Mouse (Mus musculus) small intestine, adult 2 months (tissue): ENCODE measurements around the gene Ccdc153. TPM values are rescaled to one million over a fixed set of nuclear protein-coding genes. Genes with fewer than 3 reads are reported as not detected.

Source experiments
- H3K27ac ChIP-seq: fragments of 200-500 bp; 2 replicates; pipeline ENCODE4 v1.5.1; 2012; ENCODE audit warnings: low read depth, low read length, control low read depth, inconsistent platforms; ENCODE audit not compliant: insufficient read depth
- H3K27me3 ChIP-seq: fragments of 200-500 bp; 2 replicates; pipeline ENCODE4 v1.6.1; 2012; ENCODE audit warnings: mild to moderate bottlenecking, moderate library complexity, low read length, inconsistent platforms; ENCODE audit not compliant: control insufficient read depth, insufficient read depth
- H3K36me3 ChIP-seq: fragments of 200-500 bp; 2 replicates; pipeline ENCODE4 v1.6.1; 2012; ENCODE audit warnings: mild to moderate bottlenecking, low read length, control low read depth, inconsistent platforms; ENCODE audit not compliant: control insufficient read depth, insufficient read depth
- H3K4me1 ChIP-seq: fragments of 200-500 bp; 2 replicates; pipeline ENCODE4 v1.6.1; 2012; ENCODE audit warnings: low read length, inconsistent platforms, mixed read lengths; ENCODE audit not compliant: control insufficient read depth, insufficient read depth, insufficient read length
- H3K4me3 ChIP-seq: fragments of 200-500 bp; 2 replicates; pipeline ENCODE4 v1.5.1; 2012; ENCODE audit warnings: low read depth, mild to moderate bottlenecking, control low read depth, inconsistent platforms, low read length, moderate library complexity
- CTCF ChIP-seq: fragments of 200-500 bp; IDR thresholded peaks from 2 replicates; pipeline ENCODE4 v1.5.1; 2012; ENCODE audit warnings: low read depth, mild to moderate bottlenecking, control low read depth, inconsistent platforms, low read length, moderate library complexity, mixed read lengths; ENCODE audit not compliant: insufficient replicate concordance, insufficient read length; ENCODE audit errors: extremely low read depth
- POLR2A ChIP-seq: fragments of 200-500 bp; IDR thresholded peaks from 2 replicates; pipeline ENCODE4 v1.6.1; 2012; ENCODE audit warnings: low read depth, mild to moderate bottlenecking, control low read depth, inconsistent platforms, low read length, moderate library complexity
- WGBS: fragments of 180-500 bp; shearing (Covaris S2); methylation state at CpG from one replicate; pipeline ENCODE4 v1.1.7; 2018; 5-methylcytosine and 5-hydroxymethylcytosine counted together
- polyA plus RNA-seq: library from polyadenylated mRNA; depleted of rRNA; stranded (reverse); fragments of >200 nt; gene quantifications from 2 replicates; pipeline ENCODE4 v1.2.3, GENCODE M21; 2012

Ccdc153 gene
- polyA plus RNA-seq, 1 experiment = not detected

- Histone ChIP-seq H3K36me3 (no peaks in the 10 kb centered on the region), H3K4me1 (peaks cover 18% of the 10 kb centered on the region; the same call in 1 of the 2 replicates), H3K27me3 (no peaks in the 10 kb centered on the region), H3K27ac (peak overlapping the region; percentile 83), H3K4me3 (peak overlapping the region; percentile 93)
- WGBS = under 1% methylated on average over 39 of the region's 40 CpGs
- TF ChIP-seq POLR2A = no peak
- TF ChIP-seq CTCF = no peak
Observed at GRCm38 (mm10) chr9:44233021-44233801, 7.3 kb upstream of the Ccdc153 start.

DNA sequence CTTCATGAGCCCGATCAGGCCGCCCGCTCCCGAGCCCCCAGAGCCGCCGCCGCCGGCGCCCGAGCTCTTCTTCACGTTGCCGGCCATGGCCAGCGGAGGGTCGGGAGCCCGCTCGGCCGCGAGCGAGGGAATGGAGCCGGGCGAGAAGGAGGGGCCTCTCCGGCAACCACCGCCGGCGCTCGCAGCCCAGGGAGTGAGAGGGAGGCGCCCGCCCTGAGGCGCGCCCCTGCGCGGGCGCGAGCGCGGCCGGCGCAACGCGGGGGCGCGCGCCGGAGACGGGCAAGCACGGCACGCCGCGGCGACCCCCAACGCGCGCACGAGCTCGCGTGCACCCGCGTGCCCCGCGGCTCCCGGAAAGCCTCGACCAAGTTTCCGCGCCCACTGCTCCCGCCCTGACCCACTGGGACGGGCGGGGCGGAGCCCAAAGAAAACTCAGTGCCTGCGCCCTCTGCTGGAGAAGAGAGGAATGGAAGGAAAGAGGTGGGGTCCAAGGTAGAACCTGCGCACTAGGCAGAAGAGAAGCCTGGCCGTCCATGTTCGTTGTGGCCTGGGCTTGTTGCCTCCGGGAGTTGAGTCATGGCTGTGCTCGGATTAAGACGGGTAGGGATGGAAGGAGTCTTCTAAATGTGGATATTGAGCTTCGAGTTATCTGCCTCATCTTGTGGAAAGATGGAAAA lies 6.5 kb upstream of the Ccdc153 start, which contains the start of gene Cbl:
Gene Cbl, minus strand, starts transcription at position 248 of the 677 bp plus-strand sequence.
- H3K36me3 ChIP-seq = no peaks in the 10 kb centered on the region
- under 1% methylated on average over 72 of the region's 76 CpGs for WGBS
- peak within 1 kb of the TSS; percentile 93 for H3K4me3 ChIP-seq
- H3K27ac ChIP-seq = peak within 1 kb of the TSS; percentile 83
- no peaks in the 10 kb centered on the region for H3K27me3 ChIP-seq
- H3K4me1 ChIP-seq = peaks cover 17% of the 10 kb centered on the region; the same call in 1 of the 2 replicates
- TF ChIP-seq POLR2A (peak; percentile 70), CTCF (peak; percentile 94)

- 14% methylated on average over 19 of the region's 19 CpGs for WGBS
- Histone ChIP-seq H3K36me3 (no peaks in the 10 kb centered on the region), H3K4me3 (peak overlapping the region; percentile 93), H3K27me3 (no peaks in the 10 kb centered on the region), H3K27ac (peak overlapping the region; percentile 74), H3K4me1 (peaks cover 15% of the 10 kb centered on the region; the same call in 1 of the 2 replicates)
- TF ChIP-seq POLR2A (no peak), CTCF (no peak)
Observed at GRCm38 (mm10) chr9:44234479-44235427, 5.7 kb upstream of the Ccdc153 start.

DNA sequence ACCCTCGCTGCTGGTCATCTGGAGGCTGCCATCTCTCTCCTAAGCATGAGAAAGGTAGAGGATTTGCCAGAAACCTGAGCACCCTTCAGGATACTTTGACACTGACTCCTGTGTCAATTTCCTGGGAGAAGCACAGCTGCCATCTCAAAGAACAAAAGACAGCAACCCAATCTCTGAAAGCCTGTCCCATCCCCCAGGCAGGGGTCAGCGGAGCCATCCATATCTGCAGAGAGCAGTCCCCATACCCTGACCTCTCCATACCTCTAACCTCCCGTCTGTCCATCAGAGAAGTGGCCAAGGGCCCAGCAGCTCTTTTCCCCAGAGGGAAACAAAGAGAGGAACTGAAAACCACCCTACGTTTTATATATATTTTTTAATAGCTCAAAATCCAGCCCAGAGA lies 3.9 kb upstream of the Ccdc153 start:
- H3K4me3 ChIP-seq = no peak overlapping the region
- TF ChIP-seq CTCF = no peak
- no peak for TF ChIP-seq POLR2A

GRCm38 (mm10) chr9:44237128-44237527 lies 3.3 kb upstream of the Ccdc153 start:
- H3K27ac ChIP-seq = no peak overlapping the region
- H3K27me3 ChIP-seq = no peaks in the 10 kb centered on the region
- H3K36me3 ChIP-seq = no peaks in the 10 kb centered on the region
- H3K4me3 ChIP-seq = no peak overlapping the region
- TF ChIP-seq POLR2A = no peak
- TF ChIP-seq CTCF = no peak
- peaks cover 4% of the 10 kb centered on the region; the same call in 1 of the 2 replicates for H3K4me1 ChIP-seq
- 58% methylated on average over 4 of the region's 4 CpGs for WGBS

More for the DNA sequence above, 3.9 kb upstream of the Ccdc153 start:
- Histone ChIP-seq H3K27ac (no peak overlapping the region), H3K4me1 (peaks cover 9% of the 10 kb centered on the region; the same call in 1 of the 2 replicates), H3K27me3 (no peaks in the 10 kb centered on the region), H3K36me3 (no peaks in the 10 kb centered on the region)
- WGBS = 79% methylated on average over 4 of the region's 4 CpGs

- H3K27ac ChIP-seq = no peak overlapping the region
- H3K27me3 ChIP-seq = no peaks in the 10 kb centered on the region
- TF ChIP-seq POLR2A (no peak), CTCF (no peak)
- no peak overlapping the region for H3K4me3 ChIP-seq
- H3K4me1 ChIP-seq = peaks cover 4% of the 10 kb centered on the region; the same call in 1 of the 2 replicates
- 82% methylated on average over 17 of the region's 17 CpGs for WGBS
- no peaks in the 10 kb centered on the region for H3K36me3 ChIP-seq
Observed at GRCm38 (mm10) chr9:44238501-44239190, 1.8 kb upstream of the Ccdc153 start.
